8 mouse cellular contexts compared by ENCODE assay signal in genomic region chr2:36008071-36008470, GRCm38 (mm10). TPM values are rescaled to one million over a fixed set of nuclear protein-coding genes. Genes with fewer than 3 reads are reported as not detected.
A peak's percentile ranks its signal among the peaks of the same experiment; 100 is the strongest.
DNase-seq lines count a peak whose midpoint lies in the region; ATAC-seq lines count a peak whose summit lies in the region.

No protein-coding gene starts in this region.

- DNase-seq in kidney, adult 18-20 months, result peak; percentile 36
- DNase-seq in kidney, adult 11 months, result no peak
- peak; percentile 89 for DNase-seq in 3T3-L1 (ENCODE audit: low read depth, low spot score)
- peak; percentile 63 for DNase-seq in CD4-positive, CD25-positive, alpha-beta regulatory T cell, adult 2 months (ENCODE audit: low read depth, low spot score)
- DNase-seq in c-Kit-positive CD71-positive TER-119-positive erythroid progenitor cells, embryonic 14.5 days (ENCODE audit: low spot score), result peak; percentile 44
- peak; percentile 77 for DNase-seq in heart, postnatal 4 days
- peak; percentile 65 for DNase-seq in naive thymus-derived CD4-positive, alpha-beta T cell, adult 2 months (ENCODE audit: low read depth)

- ATAC-seq in activated CD4-positive, CD25-positive, alpha-beta regulatory T cell, adult 4 months, result no peak

RNA-seq across cellular contexts. Expression of gene Ttll11, which starts 28.4 kb away (rescaled TPM):
- 1 to 10 TPM; 2.2 to 2.7 TPM for total RNA-seq in heart, postnatal 4 days (2021)
- not detected for polyA plus RNA-seq in activated CD4-positive, CD25-positive, alpha-beta regulatory T cell, adult 4 months (2017; shearing (Covaris generic))

RNA-seq across cellular contexts. Expression of gene Ndufa8, which starts 41.1 kb away (rescaled TPM):
- total RNA-seq in heart, postnatal 4 days (2021), result 100 to 1,000 TPM; 487 to 501 TPM
- polyA plus RNA-seq in activated CD4-positive, CD25-positive, alpha-beta regulatory T cell, adult 4 months (2017; shearing (Covaris generic)), result 100 to 1,000 TPM; 194 to 234 TPM

RNA-seq across cellular contexts. Expression of gene Morn5, which starts 41.2 kb away (rescaled TPM):
- not detected for total RNA-seq in heart, postnatal 4 days (2021)
- polyA plus RNA-seq in activated CD4-positive, CD25-positive, alpha-beta regulatory T cell, adult 4 months (2017; shearing (Covaris generic)), result not detected
